Mouse (Mus musculus): ENCODE results near the gene Keap1. TPM values are rescaled to one million over a fixed set of nuclear protein-coding genes. Genes with fewer than 3 reads are reported as not detected.

Gene Keap1
- polyA plus RNA-seq (2015; fragmentation: Illumina TruSeq; extraction: RNeasy Lipid Tissue Mini Kit (QIAGEN cat#74804); ENCODE audit: low read depth, low replicate concordance), result 44.7 TPM

GRCm38 (mm10) chr9:21238733-21239464 is at the start of gene Keap1:
TSS of gene Keap1 (minus strand) at chr9:21239361.

DNA sequence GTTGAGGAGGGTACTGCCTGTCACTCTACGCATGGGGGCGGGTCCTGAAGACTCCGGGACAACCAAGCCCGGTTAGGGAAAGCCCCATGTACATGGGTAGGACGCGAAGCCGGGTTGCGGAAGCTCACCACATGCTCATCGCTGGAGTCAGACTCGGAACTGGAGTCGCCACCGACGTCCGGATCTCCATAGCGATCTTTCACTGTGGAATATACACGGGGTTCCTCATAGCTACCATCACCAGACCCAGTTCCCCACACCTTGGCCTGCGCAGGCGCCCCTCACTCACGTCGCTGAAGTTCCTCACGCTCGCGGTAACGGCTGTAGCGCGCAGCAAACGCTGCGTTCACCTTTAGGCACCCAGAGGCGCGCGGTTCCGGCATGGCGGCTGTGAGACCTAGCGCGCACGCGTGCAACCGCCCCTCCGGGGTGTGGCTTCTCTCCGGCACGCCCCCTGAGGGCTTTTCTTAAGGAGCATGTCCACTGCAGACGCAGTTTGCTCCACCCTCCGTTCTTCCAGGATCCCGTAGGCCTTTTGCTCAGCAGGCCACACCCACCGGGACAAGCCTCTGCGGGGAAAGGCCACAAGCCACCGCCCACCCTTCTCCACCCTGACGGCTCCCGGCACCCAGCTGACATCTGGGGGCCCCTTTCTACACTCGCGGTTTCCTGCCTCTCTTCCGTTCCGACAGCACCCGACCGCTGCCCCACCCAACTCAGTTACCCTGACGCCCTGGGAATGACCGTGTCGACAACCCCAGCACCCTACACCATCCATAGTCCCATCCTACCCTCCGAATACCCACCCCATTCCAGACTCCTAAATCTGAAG is 48.6 kb upstream of the Keap1 start, which contains the start of gene Kri1:
Gene Kri1, minus strand, starts transcription at position 399 of the 832 bp plus-strand sequence.

DNA sequence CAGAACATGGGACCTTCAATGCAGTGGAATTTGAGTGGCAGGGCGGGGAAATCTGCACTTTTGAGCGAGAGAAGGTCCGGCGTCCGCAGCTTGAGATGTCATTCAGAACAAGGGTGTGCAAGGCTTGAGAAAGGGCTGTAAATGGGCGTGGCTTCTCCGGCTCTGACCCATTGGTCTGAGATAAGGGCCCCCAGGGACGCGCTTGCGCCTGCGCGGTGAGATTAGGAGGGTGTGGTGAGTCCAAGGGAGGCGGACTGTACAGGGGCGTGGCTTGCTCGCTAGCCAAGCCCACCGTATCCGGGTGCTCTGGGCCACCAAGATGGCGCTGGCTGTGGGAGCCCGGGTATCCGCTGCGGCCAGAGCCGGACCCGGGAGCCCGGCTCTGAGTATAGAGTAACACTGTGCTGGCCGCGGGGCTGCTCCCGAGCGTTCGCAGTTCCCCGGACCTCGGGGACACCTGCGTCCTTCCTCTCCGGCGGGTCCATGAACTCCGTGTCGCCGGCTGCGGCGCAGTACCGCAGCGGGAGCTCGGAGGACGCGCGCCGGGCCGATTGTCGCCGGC is 25.9 kb upstream of the Keap1 start, which contains the start of gene Atg4d:
Gene Atg4d, plus strand, starts transcription at position 294 of the 562 bp plus-strand sequence.

DNA sequence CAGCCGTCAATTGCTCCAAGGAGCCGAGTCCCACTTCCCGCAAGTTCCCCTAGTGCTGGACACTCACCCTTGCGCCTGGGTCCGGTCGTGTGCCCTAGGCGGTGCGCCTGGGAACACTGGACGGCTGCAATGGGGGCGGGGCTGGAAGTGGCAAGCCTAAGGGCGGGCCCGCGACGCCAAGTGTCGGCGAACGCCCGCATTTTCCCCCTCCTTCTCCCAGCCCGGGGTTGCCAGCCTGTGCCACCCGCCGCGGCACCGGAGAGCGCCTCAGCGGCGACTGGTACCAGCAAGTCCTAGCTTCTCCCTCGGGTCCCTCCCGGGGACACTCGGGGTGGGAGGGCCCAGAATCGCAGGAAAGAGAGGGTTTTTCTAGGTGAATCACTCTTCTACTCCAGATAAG is 9.2 kb upstream of the Keap1 start, which contains the start of gene S1pr5:
Gene S1pr5, minus strand, starts transcription at position 118 of the 400 bp plus-strand sequence.

Other genes starting within 250 kb of the Keap1 start
- gene Mrpl4, start 236.6 kb downstream of the Keap1 start, polyA plus RNA-seq (2015; fragmentation: Illumina TruSeq; extraction: RNeasy Lipid Tissue Mini Kit (QIAGEN cat#74804); ENCODE audit: low read depth, low replicate concordance), result 70.1 TPM
- gene Icam1, start 223.4 kb downstream of the Keap1 start, polyA plus RNA-seq (2015; fragmentation: Illumina TruSeq; extraction: RNeasy Lipid Tissue Mini Kit (QIAGEN cat#74804); ENCODE audit: low read depth, low replicate concordance), result 1.8 TPM
- gene Icam4, start 210.0 kb downstream of the Keap1 start, polyA plus RNA-seq (2015; fragmentation: Illumina TruSeq; extraction: RNeasy Lipid Tissue Mini Kit (QIAGEN cat#74804); ENCODE audit: low read depth, low replicate concordance), result 1.9 TPM
- gene Icam5, start 207.3 kb downstream of the Keap1 start, polyA plus RNA-seq (2015; fragmentation: Illumina TruSeq; extraction: RNeasy Lipid Tissue Mini Kit (QIAGEN cat#74804); ENCODE audit: low read depth, low replicate concordance), result 111 TPM
- gene Zglp1, start 172.3 kb downstream of the Keap1 start, polyA plus RNA-seq (2015; fragmentation: Illumina TruSeq; extraction: RNeasy Lipid Tissue Mini Kit (QIAGEN cat#74804); ENCODE audit: low read depth, low replicate concordance), result not detected
- 1.4 TPM for gene Gm49373, start 166.3 kb downstream of the Keap1 start, polyA plus RNA-seq (2015; fragmentation: Illumina TruSeq; extraction: RNeasy Lipid Tissue Mini Kit (QIAGEN cat#74804); ENCODE audit: low read depth, low replicate concordance)
- 105 TPM for gene Fdx1l, start 165.7 kb downstream of the Keap1 start, polyA plus RNA-seq (2015; fragmentation: Illumina TruSeq; extraction: RNeasy Lipid Tissue Mini Kit (QIAGEN cat#74804); ENCODE audit: low read depth, low replicate concordance)
- 0.58 TPM for gene Gm38431, start 147.4 kb downstream of the Keap1 start, polyA plus RNA-seq (2015; fragmentation: Illumina TruSeq; extraction: RNeasy Lipid Tissue Mini Kit (QIAGEN cat#74804); ENCODE audit: low read depth, low replicate concordance)
- 20.6 TPM for gene Raver1, start 147.4 kb downstream of the Keap1 start, polyA plus RNA-seq (2015; fragmentation: Illumina TruSeq; extraction: RNeasy Lipid Tissue Mini Kit (QIAGEN cat#74804); ENCODE audit: low read depth, low replicate concordance)
- gene Tyk2, start 108.1 kb downstream of the Keap1 start, polyA plus RNA-seq (2015; fragmentation: Illumina TruSeq; extraction: RNeasy Lipid Tissue Mini Kit (QIAGEN cat#74804); ENCODE audit: low read depth, low replicate concordance), result 8.4 TPM
- gene Cdc37, start 89.4 kb downstream of the Keap1 start, polyA plus RNA-seq (2015; fragmentation: Illumina TruSeq; extraction: RNeasy Lipid Tissue Mini Kit (QIAGEN cat#74804); ENCODE audit: low read depth, low replicate concordance), result 183 TPM
- 61.8 TPM for gene Pde4a, start 73.6 kb downstream of the Keap1 start, polyA plus RNA-seq (2015; fragmentation: Illumina TruSeq; extraction: RNeasy Lipid Tissue Mini Kit (QIAGEN cat#74804); ENCODE audit: low read depth, low replicate concordance)
- 15.2 TPM for gene S1pr5, start 9.1 kb upstream of the Keap1 start, polyA plus RNA-seq (2015; fragmentation: Illumina TruSeq; extraction: RNeasy Lipid Tissue Mini Kit (QIAGEN cat#74804); ENCODE audit: low read depth, low replicate concordance)
- 43.8 TPM for gene Atg4d, start 25.9 kb upstream of the Keap1 start, polyA plus RNA-seq (2015; fragmentation: Illumina TruSeq; extraction: RNeasy Lipid Tissue Mini Kit (QIAGEN cat#74804); ENCODE audit: low read depth, low replicate concordance)
- gene Kri1, start 48.6 kb upstream of the Keap1 start, polyA plus RNA-seq (2015; fragmentation: Illumina TruSeq; extraction: RNeasy Lipid Tissue Mini Kit (QIAGEN cat#74804); ENCODE audit: low read depth, low replicate concordance), result 32.4 TPM
- 74.0 TPM for gene Cdkn2d, start 52.0 kb upstream of the Keap1 start, polyA plus RNA-seq (2015; fragmentation: Illumina TruSeq; extraction: RNeasy Lipid Tissue Mini Kit (QIAGEN cat#74804); ENCODE audit: low read depth, low replicate concordance)
- 1.8 TPM for gene Ap1m2, start 73.0 kb upstream of the Keap1 start, polyA plus RNA-seq (2015; fragmentation: Illumina TruSeq; extraction: RNeasy Lipid Tissue Mini Kit (QIAGEN cat#74804); ENCODE audit: low read depth, low replicate concordance)
- 41.5 TPM for gene Slc44a2, start 81.3 kb upstream of the Keap1 start, polyA plus RNA-seq (2015; fragmentation: Illumina TruSeq; extraction: RNeasy Lipid Tissue Mini Kit (QIAGEN cat#74804); ENCODE audit: low read depth, low replicate concordance)
- gene Ilf3, start 128.5 kb upstream of the Keap1 start, polyA plus RNA-seq (2015; fragmentation: Illumina TruSeq; extraction: RNeasy Lipid Tissue Mini Kit (QIAGEN cat#74804); ENCODE audit: low read depth, low replicate concordance), result 63.8 TPM
- gene Qtrt1, start 172.5 kb upstream of the Keap1 start, polyA plus RNA-seq (2015; fragmentation: Illumina TruSeq; extraction: RNeasy Lipid Tissue Mini Kit (QIAGEN cat#74804); ENCODE audit: low read depth, low replicate concordance), result 23.6 TPM
- gene Dnm2, start 185.5 kb upstream of the Keap1 start, polyA plus RNA-seq (2015; fragmentation: Illumina TruSeq; extraction: RNeasy Lipid Tissue Mini Kit (QIAGEN cat#74804); ENCODE audit: low read depth, low replicate concordance), result 42.6 TPM